Mouse (Mus musculus) ovary, adult 18-20 months (tissue): ENCODE results near the gene Adgrb2.

ENCODE experiments used
- DNase-seq: peaks from one replicate; pipeline ENCODE4 v3.0.0; 2022; ENCODE audit warnings: low spot score, mixed read lengths

Gene Adgrb2

GRCm38 (mm10) chr4:130033496-130033895 lies 48.8 kb downstream of the Adgrb2 start:
- DNase-seq, result no peak

DNA sequence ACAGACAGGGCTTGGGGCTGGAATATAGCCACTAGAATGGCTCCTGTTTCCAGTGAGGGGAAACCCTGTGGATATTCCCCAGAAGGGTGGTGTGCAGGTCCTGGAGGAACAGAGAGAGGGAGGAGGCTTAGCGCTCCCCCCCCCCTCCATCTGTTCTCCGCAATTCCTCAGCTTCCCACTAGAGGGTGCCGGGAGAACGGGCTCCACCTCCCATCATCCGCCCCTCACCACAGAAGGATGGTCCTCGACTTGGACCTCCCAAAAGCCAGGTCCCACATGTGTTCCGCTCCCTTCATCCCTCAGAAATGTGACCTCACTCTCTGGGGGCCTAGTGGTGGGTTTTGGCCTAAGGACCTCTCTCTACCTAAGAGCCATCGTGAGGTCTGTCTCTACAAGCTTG lies 51.4 kb downstream of the Adgrb2 start:
- DNase-seq, result no peak

DNA sequence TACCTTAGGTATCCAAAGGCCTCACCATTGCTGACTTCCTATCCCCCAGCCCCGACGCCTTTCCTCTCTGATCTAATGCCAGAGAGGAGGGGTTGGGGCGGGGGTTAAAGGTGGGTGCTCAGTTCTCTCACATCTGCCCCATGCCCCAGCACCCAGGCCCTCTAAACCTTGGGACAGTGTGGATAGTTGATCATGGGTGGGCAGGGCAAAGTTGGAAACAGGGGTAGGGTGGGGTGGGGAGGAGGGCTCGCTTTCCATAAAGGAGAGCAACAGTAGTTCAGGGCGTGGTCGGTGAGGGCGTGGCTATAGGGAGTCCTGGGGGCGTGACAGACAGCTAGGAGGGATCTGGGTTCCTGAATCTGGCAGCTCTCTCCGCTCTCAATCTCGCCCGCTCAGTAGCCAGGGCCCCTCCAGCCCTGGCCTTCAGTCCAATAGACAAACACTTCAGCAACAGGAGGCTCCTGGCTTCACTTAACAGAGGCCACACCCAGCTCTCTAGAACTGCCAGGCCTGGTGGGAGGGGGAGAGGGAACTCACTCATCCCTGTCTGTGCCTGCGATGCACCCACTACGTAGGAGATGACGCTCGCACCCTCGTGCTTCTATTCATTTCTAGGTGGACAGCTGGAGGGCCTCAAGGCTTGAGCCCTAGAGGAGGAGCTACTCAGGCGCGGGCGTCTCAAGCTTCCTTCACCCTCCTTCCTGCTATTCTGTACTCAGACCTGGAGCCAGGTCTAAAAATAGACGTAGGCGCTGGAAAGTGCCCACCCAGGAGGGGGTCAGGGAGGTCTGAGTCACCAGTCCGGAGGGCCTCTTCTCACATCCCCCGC lies 52.1 kb downstream of the Adgrb2 start:
- DNase-seq, result peak; percentile 60

DNA sequence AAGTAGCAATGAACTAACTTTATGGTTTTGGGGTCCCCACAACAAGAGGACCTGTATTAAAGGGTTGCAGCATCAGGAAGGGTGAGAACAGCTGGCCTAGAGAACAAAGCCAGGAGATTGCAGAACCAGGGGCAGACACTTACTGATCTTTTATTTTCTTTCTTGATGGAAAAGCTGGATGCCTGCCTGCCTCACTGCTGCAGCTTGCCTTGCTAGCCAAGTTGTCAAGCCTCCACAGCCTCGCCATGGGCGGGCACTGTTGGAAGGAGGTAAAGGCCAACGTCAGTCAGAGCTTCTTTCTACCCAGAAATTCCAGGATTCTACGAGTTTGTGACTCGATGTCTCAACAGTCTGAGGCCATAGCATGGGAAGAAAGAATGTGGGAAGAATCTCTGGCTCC lies 54.7 kb downstream of the Adgrb2 start:
- no peak for DNase-seq

- no peak for DNase-seq
These were observed 56.4 kb downstream of the Adgrb2 start for GRCm38 (mm10) chr4:130041076-130041475.

- DNase-seq, result no peak
These were observed 59.5 kb downstream of the Adgrb2 start for GRCm38 (mm10) chr4:130044211-130044610.

DNA sequence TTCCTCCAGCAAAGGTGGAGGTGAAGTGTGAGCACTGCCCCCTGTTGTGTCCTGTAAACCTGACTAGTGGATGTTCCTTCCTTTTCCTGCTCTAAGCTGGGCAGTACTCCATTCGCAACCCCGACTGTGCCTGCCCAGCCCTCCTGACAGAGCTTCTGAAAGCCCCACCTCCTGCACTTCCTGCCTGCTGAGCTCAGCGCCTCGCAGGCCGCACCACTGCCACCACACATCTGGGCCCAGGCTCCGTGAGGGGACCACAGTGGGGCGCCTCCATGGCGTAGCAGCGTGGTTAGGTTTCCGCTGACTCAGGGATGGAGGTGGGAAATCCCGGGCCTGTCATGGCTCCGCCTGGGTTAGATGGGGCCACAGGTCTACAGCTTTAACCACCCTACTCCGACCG lies 60.9 kb downstream of the Adgrb2 start:
- DNase-seq, result no peak

- peak; percentile 86 for DNase-seq
These were observed 62.9 kb downstream of the Adgrb2 start, which contains the start of gene Col16a1 for GRCm38 (mm10) chr4:130047331-130048202. Col16a1 (plus strand) TSS chr4:130047840.

GRCm38 (mm10) chr4:130048203-130048479 lies 63.5 kb downstream of the Adgrb2 start:
- DNase-seq, result no peak

- peak; percentile 83 for DNase-seq
These were observed 65.6 kb downstream of the Adgrb2 start for GRCm38 (mm10) chr4:130050056-130050824.

- DNase-seq, result no peak
These were observed 67.6 kb downstream of the Adgrb2 start for GRCm38 (mm10) chr4:130052283-130052682.

GRCm38 (mm10) chr4:130053111-130053510 lies 68.4 kb downstream of the Adgrb2 start:
- no peak for DNase-seq

GRCm38 (mm10) chr4:130054727-130055126 lies 70.1 kb downstream of the Adgrb2 start:
- no peak for DNase-seq

GRCm38 (mm10) chr4:130055160-130056010 lies 70.7 kb downstream of the Adgrb2 start:
- no peak for DNase-seq

GRCm38 (mm10) chr4:130056011-130056322 lies 71.3 kb downstream of the Adgrb2 start:
- DNase-seq, result no peak

GRCm38 (mm10) chr4:130056471-130056870 lies 71.8 kb downstream of the Adgrb2 start:
- DNase-seq, result no peak

- no peak for DNase-seq
These were observed 76.3 kb downstream of the Adgrb2 start for GRCm38 (mm10) chr4:130060937-130061336.

GRCm38 (mm10) chr4:130063191-130063590 lies 78.5 kb downstream of the Adgrb2 start:
- DNase-seq, result no peak

DNA sequence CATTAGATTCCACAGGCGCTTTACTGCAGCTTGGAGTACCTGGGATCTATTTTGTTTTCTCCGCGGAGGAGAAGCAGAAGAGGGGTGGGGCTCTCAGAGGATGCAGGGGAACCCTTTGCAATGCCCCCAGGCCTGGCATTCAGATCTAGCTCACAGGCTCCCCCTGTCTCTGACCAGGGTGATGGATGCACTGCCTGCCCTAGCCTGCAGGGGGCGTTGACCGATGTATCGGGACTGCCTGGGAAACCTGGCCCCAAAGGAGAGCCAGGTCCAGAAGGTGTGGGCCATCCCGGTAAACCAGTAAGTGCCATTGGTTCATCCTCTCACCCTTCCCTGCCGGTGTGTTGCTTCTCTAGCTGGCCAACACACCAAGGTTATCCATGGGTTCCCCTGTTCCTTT lies 82.1 kb downstream of the Adgrb2 start:
- no peak for DNase-seq

GRCm38 (mm10) chr4:130070523-130070922 lies 85.9 kb downstream of the Adgrb2 start:
- DNase-seq, result no peak

DNA sequence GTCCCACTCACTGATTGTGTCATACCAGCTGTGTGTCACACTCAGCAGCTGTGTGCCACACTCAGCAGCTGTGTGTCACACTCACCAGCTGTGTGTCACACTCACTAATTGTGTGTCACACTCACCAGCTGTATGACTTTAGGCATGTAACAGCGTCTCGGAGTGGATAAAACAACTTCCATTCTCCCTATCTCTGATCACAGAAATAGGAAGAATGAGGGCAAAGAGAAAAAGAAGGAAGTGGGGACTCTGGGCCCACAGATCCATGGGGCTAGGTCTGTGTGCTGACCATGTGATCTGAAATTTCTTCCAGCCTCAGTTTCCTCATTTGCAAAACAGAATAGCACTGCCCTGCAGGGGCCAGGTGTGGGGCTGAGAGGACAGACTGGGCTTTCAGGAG lies 87.1 kb downstream of the Adgrb2 start:
- no peak for DNase-seq
